Mouse (Mus musculus) MEL (cell line): ENCODE measurements around the gene Sgsm1.

Experiments
- CHD2 ChIP-seq: IDR thresholded peaks from 2 replicates; pipeline ENCODE4 v1.6.1; 2011; ENCODE audit warnings: low read length, improper control_type of control experiment
- CTCF ChIP-seq, 3 experiments: IDR thresholded peaks in 2 of 3; conservative IDR thresholded peaks in 1 of 3; 2 replicates each; pipeline ENCODE4 v1.5.1; 2011 to 2012; ENCODE audit warnings: low read length in 3 of 3, low read depth in 2 of 3, mild to moderate bottlenecking in 2 of 3, improper control_type of control experiment in 1 of 3, inconsistent platforms in 1 of 3, mixed read lengths in 1 of 3, moderate library complexity in 1 of 3; ENCODE audit not compliant: control insufficient read depth in 1 of 3, insufficient read depth in 1 of 3, poor library complexity in 1 of 3, severe bottlenecking in 1 of 3
- EP300 ChIP-seq, 2 experiments: IDR thresholded peaks; 2 replicates each; pipeline ENCODE4 v1.6.1; 2011; ENCODE audit warnings: improper control_type of control experiment in 2 of 2, low read length in 2 of 2, low read depth in 1 of 2, mild to moderate bottlenecking in 1 of 2
- GABPA ChIP-seq: IDR thresholded peaks from 2 replicates; pipeline ENCODE4 v1.6.1; 2012; ENCODE audit warnings: low read depth, mild to moderate bottlenecking, inconsistent platforms, low read length, improper control_type of control experiment, moderate library complexity
- GATA1 ChIP-seq: IDR thresholded peaks from 2 replicates; pipeline ENCODE4 v1.6.1; 2011; ENCODE audit warnings: low read depth, low read length, improper control_type of control experiment
- MAX ChIP-seq: IDR thresholded peaks from 2 replicates; pipeline ENCODE4 v1.6.1; 2011; ENCODE audit warnings: low read length, improper control_type of control experiment
- MYC ChIP-seq: IDR thresholded peaks from 2 replicates; pipeline ENCODE4 v1.6.1; 2011; ENCODE audit warnings: low read depth, mild to moderate bottlenecking, low read length, improper control_type of control experiment, moderate library complexity
- POLR2A ChIP-seq, 2 experiments: IDR thresholded peaks; 2 replicates each; pipeline ENCODE4 v1.6.1; 2011 to 2012; ENCODE audit warnings: low read length in 2 of 2, mild to moderate bottlenecking in 2 of 2, control low read depth in 1 of 2, improper control_type of control experiment in 1 of 2, low read depth in 1 of 2, moderate library complexity in 1 of 2; ENCODE audit not compliant: control insufficient read depth in 1 of 2, insufficient read depth in 1 of 2, poor library complexity in 1 of 2
- POLR2AphosphoS2 ChIP-seq: IDR thresholded peaks from 2 replicates; pipeline ENCODE4 v1.6.1; 2011; ENCODE audit warnings: low read length, improper control_type of control experiment
- POLR2AphosphoS5 ChIP-seq: IDR thresholded peaks from 2 replicates; pipeline ENCODE4 v1.6.1; 2012; ENCODE audit warnings: low read depth, borderline replicate concordance, mild to moderate bottlenecking, inconsistent platforms, low read length, moderate library complexity, mixed read lengths
- SMC3 ChIP-seq: IDR thresholded peaks from 2 replicates; pipeline ENCODE4 v1.6.1; 2011; ENCODE audit warnings: low read depth, low read length, improper control_type of control experiment
- USF1 ChIP-seq: IDR thresholded peaks from 2 replicates; pipeline ENCODE4 v1.6.1; 2014; ENCODE audit warnings: low read depth, mild to moderate bottlenecking, inconsistent platforms, low read length, improper control_type of control experiment, moderate library complexity
- ZC3H11A ChIP-seq: IDR thresholded peaks from 2 replicates; pipeline ENCODE4 v1.6.1; 2012; ENCODE audit warnings: low read depth, mild to moderate bottlenecking, inconsistent platforms, low read length, improper control_type of control experiment

DNA sequence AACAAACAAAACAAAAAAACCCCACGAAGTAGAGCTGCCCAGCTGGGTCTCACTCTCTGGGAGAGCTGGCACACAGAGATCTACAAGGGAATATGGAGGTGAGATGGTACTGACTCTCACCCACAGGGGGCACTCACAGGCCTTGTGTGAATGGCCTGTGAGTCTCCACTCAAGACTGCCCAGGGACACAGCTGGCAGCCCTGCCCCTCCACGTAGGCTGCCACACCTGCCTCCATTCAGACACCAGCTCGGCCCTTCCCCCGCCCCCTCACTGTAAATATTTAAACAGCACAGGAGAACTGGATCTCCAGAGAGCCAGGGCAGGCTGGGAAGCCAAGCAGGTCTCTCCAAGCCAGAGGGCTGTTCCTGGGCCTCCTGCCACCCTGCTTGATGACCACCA lies 14.8 kb downstream of the Sgsm1 start:
- TF ChIP-seq GATA1 (no peak), MAX (no peak), USF1 (no peak), CTCF (IDR thresholded peaks at IDR 0.05 in 2 of 3, conservative IDR thresholded peaks at IDR 0.05 in 1 of 3; ENCODE audit: control insufficient read depth in 1 of 3, insufficient read depth in 1 of 3, low read depth in 2 of 3, low read length in 3 of 3, poor library complexity in 1 of 3, severe bottlenecking in 1 of 3) (no peak), GABPA (no peak), POLR2A (IDR thresholded peaks at IDR 0.05; ENCODE audit: control insufficient read depth in 1 of 2, insufficient read depth in 1 of 2, low read depth in 1 of 2, low read length in 2 of 2, poor library complexity in 1 of 2) (no peak), POLR2AphosphoS2 (no peak), EP300 (IDR thresholded peaks at IDR 0.05; ENCODE audit: low read depth in 1 of 2, low read length in 2 of 2) (no peak), ZC3H11A (no peak), POLR2AphosphoS5 (no peak), CHD2 (no peak), MYC (no peak), SMC3 (no peak)
